Mouse (Mus musculus) spleen, adult 2 months (tissue): ENCODE results near the gene Shld2.
"Not testable (repeated sequence)": the region's sequence is repeated elsewhere in the genome, so short reads cannot be mapped to it uniquely, and the experiment has no call there.

ENCODE experiments used
- CTCF ChIP-seq: fragments of 200-500 bp; IDR thresholded peaks from 2 replicates; pipeline ENCODE4 v1.5.1; 2011; ENCODE audit warnings: mild to moderate bottlenecking, inconsistent platforms; ENCODE audit not compliant: insufficient read depth, insufficient read length, insufficient replicate concordance; ENCODE audit errors: extremely low read depth
- POLR2A ChIP-seq: fragments of 200-500 bp; IDR thresholded peaks from 2 replicates; pipeline ENCODE4 v1.6.1; 2011; ENCODE audit warnings: low read depth, low read length, inconsistent platforms

- TF ChIP-seq POLR2A, CTCF: not testable (repeated sequence)
Measured at GRCm38 (mm10) chr14:34258525-34258924, 51.8 kb downstream of the Shld2 start.
